Mouse (Mus musculus) subcutaneous adipose tissue, adult 2 months (tissue): ENCODE measurements around the gene Map3k12. TPM values are rescaled to one million over a fixed set of nuclear protein-coding genes. Genes with fewer than 3 reads are reported as not detected.

Experiments
- polyA plus RNA-seq: library from polyadenylated mRNA; depleted of rRNA; stranded (reverse); fragments of >200 nt; gene quantifications from 2 replicates; pipeline ENCODE4 v1.2.3, GENCODE M21; 2012; ENCODE audit warnings: low replicate concordance; rRNA removed

The Map3k12 gene
- polyA plus RNA-seq: 11.1 and 27.7 TPM in 2 replicates

DNA sequence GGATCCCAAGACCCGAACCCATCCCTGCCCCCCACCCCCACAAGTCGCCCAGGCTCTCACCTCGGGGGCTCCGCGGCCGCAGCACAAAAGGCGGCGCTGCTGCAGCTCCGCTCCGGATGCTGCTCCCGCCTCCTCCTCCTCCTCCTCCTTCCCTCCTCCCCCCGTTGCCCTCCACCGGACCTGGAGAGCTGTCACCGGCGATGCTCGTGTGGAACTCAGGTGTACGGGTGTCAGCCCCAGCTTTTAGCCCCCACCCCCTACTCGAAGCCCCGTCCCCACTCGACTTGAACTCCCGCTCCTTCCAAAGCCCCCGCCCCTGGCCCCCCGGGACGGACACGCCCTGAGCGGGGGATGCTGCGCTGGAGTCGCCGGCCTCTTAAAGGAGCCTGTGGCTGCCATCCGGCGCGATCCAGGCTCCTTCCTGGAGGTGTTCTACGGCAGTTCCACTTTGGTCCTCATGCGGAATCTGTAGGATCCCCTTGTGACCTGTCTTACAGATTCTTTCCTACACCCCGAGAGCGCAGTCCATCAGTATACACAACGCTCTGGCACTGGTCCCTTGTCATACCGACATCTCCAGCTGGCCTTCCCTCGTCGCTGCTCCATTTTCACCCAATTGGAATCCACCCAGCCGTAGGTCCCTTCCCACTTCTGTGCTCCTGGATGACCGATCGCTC lies at the start of gene Map3k12:
Map3k12 (minus strand) TSS at position 337 of the 677 bp plus-strand sequence.

DNA sequence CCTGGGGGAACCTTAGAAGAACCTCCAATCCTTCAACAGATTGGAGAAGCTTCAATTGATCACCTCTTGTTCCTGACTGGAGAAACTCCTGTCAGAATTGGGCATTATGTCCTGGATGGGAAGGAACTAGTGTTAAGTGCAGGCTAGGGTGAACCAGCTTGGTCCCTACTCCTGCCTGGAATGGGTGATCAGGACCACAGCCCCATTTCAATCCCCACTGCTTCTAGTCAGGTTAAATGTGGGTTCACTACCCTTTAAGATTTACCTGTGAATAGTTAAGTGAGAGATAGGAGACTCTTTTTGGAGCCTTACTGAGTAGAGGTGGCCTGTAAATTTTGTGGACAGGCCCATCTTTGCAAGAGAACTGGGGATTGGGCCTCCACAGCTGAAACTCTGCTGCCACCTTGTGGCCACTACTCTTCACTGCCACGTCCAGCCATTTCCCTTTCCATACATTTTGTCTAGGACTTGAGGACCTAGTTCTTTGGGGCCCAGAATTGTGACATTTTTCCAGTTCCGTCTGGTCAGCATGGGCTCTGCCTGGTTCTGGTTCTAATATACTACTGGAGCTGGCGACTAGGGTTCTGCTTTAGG lies 8.1 kb upstream of the Map3k12 start, which contains the start of gene Npff:
Npff (minus strand) TSS at position 51 of the 594 bp plus-strand sequence.

DNA sequence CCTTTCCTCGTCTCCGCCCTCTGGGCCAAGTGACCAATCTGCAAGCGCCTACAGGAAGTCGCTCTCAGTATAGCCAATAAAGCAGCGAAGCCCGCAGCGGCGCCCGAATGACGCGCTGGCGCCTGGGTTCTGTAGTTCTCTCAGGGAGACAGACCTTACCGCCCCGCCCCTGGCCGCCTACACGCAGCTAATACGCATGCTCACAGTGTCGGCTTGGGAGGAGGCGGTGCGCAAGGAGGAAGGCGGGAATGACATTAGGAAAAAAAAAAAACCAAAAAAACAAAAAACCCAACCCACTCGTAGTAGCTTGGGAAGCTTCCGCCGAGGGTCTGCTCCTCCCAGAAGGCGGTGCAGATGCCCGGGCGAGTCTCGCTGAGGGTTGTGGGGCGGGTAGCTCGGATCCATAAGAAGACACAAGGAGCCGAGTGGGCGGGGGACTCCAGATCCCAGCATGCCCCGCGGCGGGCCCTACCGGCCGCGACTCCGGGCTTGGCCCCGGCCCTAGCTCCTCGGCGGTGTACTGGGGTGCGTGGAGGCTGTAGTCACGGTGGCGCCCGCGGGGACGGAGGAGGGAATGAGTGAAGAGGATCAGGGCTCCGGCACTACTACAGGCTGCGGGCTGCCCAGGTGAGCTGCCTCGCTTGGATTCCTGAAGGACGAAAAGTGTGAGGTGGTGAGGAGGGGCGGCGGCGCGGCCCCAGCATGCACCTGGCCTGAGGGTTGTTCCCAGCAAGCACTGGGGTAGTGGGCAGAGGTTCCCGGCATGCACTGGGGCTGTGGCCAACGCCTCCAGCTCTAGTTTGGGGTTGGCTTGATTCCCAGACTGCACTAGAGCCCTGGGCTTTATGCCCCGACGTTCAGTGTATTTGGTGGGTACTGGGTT lies 1.4 kb upstream of the Map3k12 start, which contains the start of gene Tarbp2:
Tarbp2 (plus strand) TSS at position 217 of the 883 bp plus-strand sequence.

DNA sequence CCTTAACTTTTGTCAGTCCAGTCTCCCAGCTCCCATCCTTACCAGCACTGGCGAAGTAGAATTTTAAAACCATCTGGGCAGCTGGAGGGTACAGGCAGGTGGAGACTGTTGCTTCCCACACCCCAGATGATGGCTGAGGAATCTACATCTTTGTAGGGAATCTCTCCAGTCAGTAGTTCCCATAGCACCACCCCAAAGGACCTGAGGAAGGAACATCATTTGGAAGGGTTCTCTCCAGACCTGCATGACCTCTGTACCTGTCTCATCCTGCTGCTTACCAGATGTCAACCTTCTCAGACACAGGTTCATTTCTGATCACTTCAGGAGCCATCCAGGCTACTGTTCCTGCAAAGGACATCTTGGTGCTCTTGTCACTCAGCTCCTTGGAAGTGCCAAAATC lies 13.4 kb downstream of the Map3k12 start, which contains the start of gene Gm10337:
Gm10337 (plus strand) TSS at position 276 of the 400 bp plus-strand sequence.

DNA sequence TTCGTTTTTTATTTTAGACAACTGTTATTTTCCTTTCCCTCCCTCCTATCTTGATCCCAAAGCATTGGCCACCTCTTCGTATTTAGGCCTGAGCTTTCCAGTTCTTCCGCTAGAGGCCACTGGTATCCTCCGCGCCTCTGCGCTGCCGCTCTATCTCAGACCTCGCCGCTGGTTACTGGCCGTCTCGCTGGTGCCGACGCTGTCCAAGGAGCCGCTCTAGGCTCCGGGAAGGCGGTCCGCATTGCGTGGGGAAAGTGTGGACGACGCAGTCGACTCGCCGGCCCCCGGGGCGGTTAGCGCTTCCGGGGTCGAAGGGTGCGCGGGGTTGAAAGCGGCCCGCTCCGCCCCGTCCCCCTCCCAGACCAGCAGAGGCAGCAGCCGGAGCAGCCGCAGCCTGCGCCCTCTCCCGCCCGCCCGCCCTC lies 46.7 kb downstream of the Map3k12 start, which contains the start of gene Pcbp2:
Pcbp2 (plus strand) TSS at position 357 of the 422 bp plus-strand sequence.

DNA sequence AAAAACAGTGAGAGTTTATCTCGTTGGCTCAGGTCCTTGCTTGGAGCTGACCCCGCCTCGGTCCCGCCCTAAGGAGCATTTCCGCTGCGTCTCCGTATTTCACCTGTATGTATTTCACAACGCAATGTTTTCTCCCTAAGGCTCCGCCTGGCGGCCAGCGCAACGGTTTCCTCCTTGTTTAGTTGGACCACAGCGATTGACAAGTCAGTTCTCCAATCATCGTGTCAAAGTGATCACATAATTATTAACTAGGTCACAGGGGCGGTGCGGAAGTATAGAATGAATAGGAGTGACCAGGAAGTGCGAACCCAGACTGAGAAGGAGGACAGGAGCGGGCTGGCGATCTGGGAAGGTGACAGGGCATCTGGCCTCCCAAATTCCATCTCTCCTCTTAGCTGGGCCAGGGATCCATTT lies 58.0 kb downstream of the Map3k12 start, which contains the start of gene Prr13:
Prr13 (plus strand) TSS at position 125 of the 414 bp plus-strand sequence.

Other genes starting within 250 kb of the Map3k12 start
- 0.11 and 0.48 TPM in 2 replicates for gene Gm9918, start 246.5 kb downstream of the Map3k12 start, polyA plus RNA-seq
- 111 and 118 TPM in 2 replicates for gene Mfsd5, start 237.6 kb downstream of the Map3k12 start, polyA plus RNA-seq
- gene Espl1, start 220.8 kb downstream of the Map3k12 start, polyA plus RNA-seq: 2.7 and 6.0 TPM in 2 replicates
- gene Pfdn5, start 190.9 kb downstream of the Map3k12 start, polyA plus RNA-seq: 128 and 134 TPM in 2 replicates
- 44.8 and 74.2 TPM in 2 replicates for gene Myg1, start 185.4 kb downstream of the Map3k12 start, polyA plus RNA-seq
- 28.0 and 43.4 TPM in 2 replicates for gene Aaas, start 166.3 kb downstream of the Map3k12 start, polyA plus RNA-seq
- gene Sp7, start 149.9 kb downstream of the Map3k12 start, polyA plus RNA-seq: 0.33 and 0.69 TPM in 2 replicates
- 15.4 and 32.6 TPM in 2 replicates for gene Sp1, start 110.9 kb downstream of the Map3k12 start, polyA plus RNA-seq
- 10.6 and 12.4 TPM in 2 replicates for gene Amhr2, start 71.7 kb downstream of the Map3k12 start, polyA plus RNA-seq
- gene Prr13, start 58.0 kb downstream of the Map3k12 start, polyA plus RNA-seq: 145 and 150 TPM in 2 replicates
- 503 and 615 TPM in 2 replicates for gene Pcbp2, start 46.5 kb downstream of the Map3k12 start, polyA plus RNA-seq
- not detected in 2 replicates for gene Gm10337, start 13.3 kb downstream of the Map3k12 start, polyA plus RNA-seq
- gene Tarbp2, start 1.1 kb upstream of the Map3k12 start, polyA plus RNA-seq: 62.5 and 90.9 TPM in 2 replicates
- 10.2 and 11.7 TPM in 2 replicates for gene Npff, start 7.9 kb upstream of the Map3k12 start, polyA plus RNA-seq
- gene Gm28047, start 108.0 kb upstream of the Map3k12 start, polyA plus RNA-seq: 0.55 TPM in 1 of 2 replicates, not detected in the other
- 116 and 182 TPM in 2 replicates for gene Atf7, start 108.4 kb upstream of the Map3k12 start, polyA plus RNA-seq
- 248 and 411 TPM in 2 replicates for gene Atp5g2, start 155.3 kb upstream of the Map3k12 start, polyA plus RNA-seq
- gene Calcoco1, start 205.1 kb upstream of the Map3k12 start, polyA plus RNA-seq: 76.5 and 77.4 TPM in 2 replicates